Mouse (Mus musculus) MEL (cell line): ENCODE data around the gene Tmprss11a.

ENCODE experiments used
- CTCF ChIP-seq, 3 experiments: IDR thresholded peaks in 2 of 3; conservative IDR thresholded peaks in 1 of 3; 2 replicates each; pipeline ENCODE4 v1.5.1; 2011 to 2012; ENCODE audit warnings: low read length in 3 of 3, low read depth in 2 of 3, mild to moderate bottlenecking in 2 of 3, improper control_type of control experiment in 1 of 3, inconsistent platforms in 1 of 3, mixed read lengths in 1 of 3, moderate library complexity in 1 of 3; ENCODE audit not compliant: control insufficient read depth in 1 of 3, insufficient read depth in 1 of 3, poor library complexity in 1 of 3, severe bottlenecking in 1 of 3
- HCFC1 ChIP-seq: IDR thresholded peaks from 2 replicates; pipeline ENCODE4 v1.6.1; 2012; ENCODE audit warnings: low read depth, mild to moderate bottlenecking, inconsistent platforms, low read length, improper control_type of control experiment, moderate library complexity
- POLR2A ChIP-seq, 2 experiments: IDR thresholded peaks; 2 replicates each; pipeline ENCODE4 v1.6.1; 2011 to 2012; ENCODE audit warnings: low read length in 2 of 2, mild to moderate bottlenecking in 2 of 2, control low read depth in 1 of 2, improper control_type of control experiment in 1 of 2, low read depth in 1 of 2, moderate library complexity in 1 of 2; ENCODE audit not compliant: control insufficient read depth in 1 of 2, insufficient read depth in 1 of 2, poor library complexity in 1 of 2
- SMC3 ChIP-seq: IDR thresholded peaks from 2 replicates; pipeline ENCODE4 v1.6.1; 2011; ENCODE audit warnings: low read depth, low read length, improper control_type of control experiment

DNA sequence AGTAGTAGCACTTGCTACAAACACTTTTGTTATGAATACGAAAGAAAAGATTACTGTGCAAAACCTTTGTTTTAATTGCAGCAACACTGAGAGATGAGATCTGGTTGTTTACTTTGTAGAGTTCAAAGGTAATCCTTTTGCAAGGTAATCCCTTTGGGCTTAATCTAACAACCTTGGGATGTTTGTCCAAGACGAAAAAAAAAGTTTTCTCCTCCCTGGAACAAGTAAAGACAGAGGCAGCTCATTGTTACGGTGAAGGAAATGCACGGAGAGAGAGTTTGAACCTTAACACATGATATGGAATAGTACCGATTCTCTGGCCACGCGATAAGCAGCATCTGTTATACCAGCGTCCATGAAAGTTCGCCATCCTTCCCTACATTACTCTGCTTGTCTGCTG is 5.1 kb upstream of the Tmprss11a start:
- TF ChIP-seq HCFC1 (no peak), SMC3 (no peak), CTCF (IDR thresholded peaks at IDR 0.05 in 2 of 3, conservative IDR thresholded peaks at IDR 0.05 in 1 of 3; ENCODE audit: control insufficient read depth in 1 of 3, insufficient read depth in 1 of 3, low read depth in 2 of 3, low read length in 3 of 3, poor library complexity in 1 of 3, severe bottlenecking in 1 of 3) (no peak), POLR2A (IDR thresholded peaks at IDR 0.05; ENCODE audit: control insufficient read depth in 1 of 2, insufficient read depth in 1 of 2, low read depth in 1 of 2, low read length in 2 of 2, poor library complexity in 1 of 2) (no peak)
